Mouse (Mus musculus): ENCODE measurements around the gene Ubxn1.
"Not testable (repeated sequence)": the region's sequence is repeated elsewhere in the genome, so short reads cannot be mapped to it uniquely, and the experiment has no call there.

The Ubxn1 gene

GRCm38 (mm10) chr19:8857689-8858088, 13.6 kb upstream of the Ubxn1 start:
- peak; percentile 60 for DNase-seq (ENCODE audit: low spot score)

- DNase-seq (ENCODE audit: low spot score), result no peak
These were observed 12.3 kb upstream of the Ubxn1 start for GRCm38 (mm10) chr19:8859018-8859417.

- no peak for DNase-seq (ENCODE audit: low spot score)
These were observed 7.0 kb upstream of the Ubxn1 start for GRCm38 (mm10) chr19:8864265-8864664.

- not testable (repeated sequence) for DNase-seq (ENCODE audit: low spot score)
These were observed 915 bp upstream of the Ubxn1 start for GRCm38 (mm10) chr19:8870381-8870780.

- no peak for DNase-seq (ENCODE audit: low spot score)
These were observed 458 bp upstream of the Ubxn1 start for GRCm38 (mm10) chr19:8870838-8871237.

GRCm38 (mm10) chr19:8872266-8872840, 1.1 kb downstream of the Ubxn1 start:
- DNase-seq (ENCODE audit: low spot score), result no peak

GRCm38 (mm10) chr19:8875031-8875430, 3.7 kb downstream of the Ubxn1 start:
- DNase-seq (ENCODE audit: low spot score), result no peak

GRCm38 (mm10) chr19:8880311-8881033, 9.2 kb downstream of the Ubxn1 start, which contains the start of gene Uqcc3:
Uqcc3 (minus strand) TSS chr19:8880923.
- DNase-seq (ENCODE audit: low spot score), result peak; percentile 86

- DNase-seq (ENCODE audit: low spot score), result no peak
These were observed 9.7 kb downstream of the Ubxn1 start for GRCm38 (mm10) chr19:8881034-8881392.

- no peak for DNase-seq (ENCODE audit: low spot score)
These were observed 12.3 kb downstream of the Ubxn1 start, which contains the start of the genes Lbhd1 and Gm49403 for GRCm38 (mm10) chr19:8883616-8884015. Lbhd1 (plus strand) TSS chr19:8883732. Gm49403 (plus strand) TSS chr19:8883930.

GRCm38 (mm10) chr19:8886916-8887584, 15.8 kb downstream of the Ubxn1 start:
- DNase-seq (ENCODE audit: low spot score), result no peak

- peak; percentile 59 for DNase-seq (ENCODE audit: low spot score)
These were observed 16.5 kb downstream of the Ubxn1 start for GRCm38 (mm10) chr19:8887585-8888463.

- DNase-seq (ENCODE audit: low spot score), result peak; percentile 97
These were observed 17.5 kb downstream of the Ubxn1 start, which contains the start of the genes 1810009A15Rik and Gm49416 for GRCm38 (mm10) chr19:8888511-8889385. 1810009A15Rik (plus strand) TSS chr19:8888853. Gm49416 (plus strand) TSS chr19:8888926.

GRCm38 (mm10) chr19:8892829-8893766, 21.8 kb downstream of the Ubxn1 start, which contains the start of gene Ints5:
Ints5 (plus strand) TSS chr19:8893005.
- peak; percentile 88 for DNase-seq (ENCODE audit: low spot score)

- no peak for DNase-seq (ENCODE audit: low spot score)
These were observed 24.2 kb downstream of the Ubxn1 start for GRCm38 (mm10) chr19:8895397-8895960.

GRCm38 (mm10) chr19:8896231-8896630, 24.9 kb downstream of the Ubxn1 start:
- DNase-seq (ENCODE audit: low spot score), result not testable (repeated sequence)

GRCm38 (mm10) chr19:8897211-8897864, 26.0 kb downstream of the Ubxn1 start:
- not testable (repeated sequence) for DNase-seq (ENCODE audit: low spot score)

GRCm38 (mm10) chr19:8897865-8898495, 26.7 kb downstream of the Ubxn1 start, which contains the start of gene Ganab:
Ganab (plus strand) TSS chr19:8898071.
- DNase-seq (ENCODE audit: low spot score), result peak; percentile 96

Data from c-Kit-positive CD71-positive TER-119-positive erythroid progenitor cells, embryonic 14.5 days (primary cell).